Mouse (Mus musculus): ENCODE measurements around the gene Celf3.

DNA sequence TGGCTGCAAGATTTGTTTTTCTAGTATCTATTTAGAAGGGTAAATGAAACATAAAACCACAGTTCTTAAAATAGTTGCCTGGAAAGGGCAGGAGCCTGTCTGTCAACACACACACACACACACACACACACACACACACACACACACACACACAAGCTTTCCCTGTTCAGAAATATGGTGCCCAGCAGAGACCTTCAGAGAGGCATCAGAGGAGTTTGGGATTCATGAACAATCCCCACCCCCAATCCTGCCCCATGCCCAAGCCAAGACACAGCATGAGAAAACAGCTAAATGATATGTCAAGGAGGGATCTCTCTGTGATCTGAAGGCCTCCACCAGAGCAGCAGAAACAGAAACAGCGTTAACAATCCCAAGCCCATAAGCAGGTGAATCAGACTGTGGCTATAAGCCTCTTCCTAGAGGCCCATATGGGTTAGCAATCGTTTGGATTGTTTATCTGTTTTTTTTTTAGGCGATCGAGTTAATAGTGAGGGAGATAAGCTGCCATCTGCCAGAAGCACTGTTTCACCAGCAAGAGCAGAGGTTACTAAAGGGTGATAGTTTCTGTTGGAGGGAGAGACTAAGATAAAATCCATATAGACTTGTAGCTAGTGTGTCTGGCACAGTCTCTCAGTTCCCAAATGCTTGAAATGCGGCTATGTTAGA lies 4.4 kb upstream of the Celf3 start:
- TF ChIP-seq CTCF (IDR thresholded peaks at IDR 0.05; ENCODE audit: low read depth, low read length) (no peak), GATA1 (IDR thresholded peaks at IDR 0.05; ENCODE audit: borderline replicate concordance, low read length) (no peak), POLR2AphosphoS5 (IDR thresholded peaks at IDR 0.05; ENCODE audit: insufficient replicate concordance, low read depth, low read length) (no peak)

Data from G1E (cell line).